Mouse (Mus musculus): ENCODE data around the gene Tmem210. TPM values are rescaled to one million over a fixed set of nuclear protein-coding genes. Genes with fewer than 3 reads are reported as not detected.

Tmem210 gene
- total and polyA plus RNA-seq, 3 experiments: not detected

GRCm38 (mm10) chr2:25291184-25292053, 3.5 kb downstream of the Tmem210 start:
- H3K27me3 ChIP-seq (replicated peaks): peaks cover 57% of the 10 kb centered on the region
- no peak for DNase-seq (ENCODE audit: extremely low read depth)
- H3K36me3 ChIP-seq (replicated peaks in 1 of 2; ENCODE audit: control insufficient read depth in 1 of 2, insufficient read depth in 1 of 2, low read length in 1 of 2): peaks cover 0 to 8% of the 10 kb centered on the region in 2 experiments
- H3K9ac ChIP-seq (ENCODE audit: insufficient read depth, low read depth): no peak overlapping the region
- no peaks in the 10 kb centered on the region for H3K79me2 ChIP-seq (replicated peaks; ENCODE audit: control insufficient read depth, extremely low read depth, insufficient read depth, poor library complexity, severe bottlenecking)
- in situ Hi-C loops (cut with MboI; ENCODE audit: low pct_ligation_motif_present, low pct_unique_long_range_greater_than_20kb, low sequenced_read_pairs) (no loop called here), dilution Hi-C loops (cut with MboI; ENCODE audit: extremely low pct_ligation_motif_present, extremely low pct_unique_long_range_greater_than_20kb, low sequenced_read_pairs) (no loop called here)
- no peak overlapping the region for H3K4me3 ChIP-seq (replicated peaks in 1 of 3; ENCODE audit: low read depth in 2 of 3, low read length in 2 of 3, poor library complexity in 1 of 3)
- TF ChIP-seq MAZ (IDR thresholded peaks at IDR 0.05; ENCODE audit: low read depth, low read length) (no peak), RCOR1 (conservative IDR thresholded peaks at IDR 0.05; ENCODE audit: low read depth, low read length) (no peak), UBTF (IDR thresholded peaks at IDR 0.05; ENCODE audit: low read depth, low read length) (no peak), CHD1 (IDR thresholded peaks at IDR 0.05; ENCODE audit: low read depth, low read length) (no peak), CTCF (conservative IDR thresholded peaks at IDR 0.05 in 1 of 2, IDR thresholded peaks at IDR 0.05 in 1 of 2; ENCODE audit: low read depth in 2 of 2, low read length in 2 of 2) (no peak), EP300 (IDR thresholded peaks at IDR 0.05; ENCODE audit: low read length) (no peak), POLR2A (IDR thresholded peaks at IDR 0.05; ENCODE audit: low read depth, low read length) (no peak), IRF4 (IDR thresholded peaks at IDR 0.05; ENCODE audit: low read depth, low read length) (no peak), MXI1 (IDR thresholded peaks at IDR 0.05; ENCODE audit: low read depth, low read length) (no peak), PAX5 (IDR thresholded peaks at IDR 0.05; ENCODE audit: low read length) (no peak), MAFK (IDR thresholded peaks at IDR 0.05; ENCODE audit: insufficient replicate concordance, low read length) (no peak), ETS1 (conservative IDR thresholded peaks at IDR 0.05; ENCODE audit: low read depth, low read length) (no peak), CHD2 (IDR thresholded peaks at IDR 0.05; ENCODE audit: low read length) (no peak), GABPA (IDR thresholded peaks at IDR 0.05; ENCODE audit: insufficient replicate concordance, low read depth, low read length) (no peak), MEF2A (IDR thresholded peaks at IDR 0.05; ENCODE audit: borderline replicate concordance, low read depth, low read length) (no peak)
- no peak overlapping the region for H3K27ac ChIP-seq (ENCODE audit: insufficient read depth, low read depth)
- H3K4me1 ChIP-seq (ENCODE audit: control insufficient read depth in 1 of 2, insufficient read depth in 2 of 2): peaks cover 2 to 4% of the 10 kb centered on the region in 2 experiments; a peak in 3 of 4 replicates
- H3K9me3 ChIP-seq (replicated peaks; ENCODE audit: low read length): no peaks in the 10 kb centered on the region
- H3K4me2 ChIP-seq (ENCODE audit: insufficient read depth, low read depth, poor library complexity, severe bottlenecking): 0 out of 2 replicates have a peak overlapping the region, but pooled peaks have one; percentile 78

GRCm38 (mm10) chr2:25292054-25292544, 4.2 kb downstream of the Tmem210 start:
- H3K27me3 ChIP-seq (replicated peaks): peaks cover 64% of the 10 kb centered on the region
- peaks cover 0 to 2% of the 10 kb centered on the region in 2 experiments for H3K36me3 ChIP-seq (replicated peaks in 1 of 2; ENCODE audit: control insufficient read depth in 1 of 2, insufficient read depth in 1 of 2, low read length in 1 of 2)
- no peaks in the 10 kb centered on the region for H3K79me2 ChIP-seq (replicated peaks; ENCODE audit: control insufficient read depth, extremely low read depth, insufficient read depth, poor library complexity, severe bottlenecking)
- peaks cover 2 to 4% of the 10 kb centered on the region in 2 experiments; a peak in 3 of 4 replicates for H3K4me1 ChIP-seq (ENCODE audit: control insufficient read depth in 1 of 2, insufficient read depth in 2 of 2)
- peak; percentile 13 for DNase-seq (ENCODE audit: extremely low read depth)
- H3K9me3 ChIP-seq (replicated peaks; ENCODE audit: low read length): no peaks in the 10 kb centered on the region
- H3K27ac ChIP-seq (ENCODE audit: insufficient read depth, low read depth): no peak overlapping the region
- no peak overlapping the region for H3K9ac ChIP-seq (ENCODE audit: insufficient read depth, low read depth)
- in situ Hi-C loops (cut with MboI; ENCODE audit: low pct_ligation_motif_present, low pct_unique_long_range_greater_than_20kb, low sequenced_read_pairs) (no loop called here), dilution Hi-C loops (cut with MboI; ENCODE audit: extremely low pct_ligation_motif_present, extremely low pct_unique_long_range_greater_than_20kb, low sequenced_read_pairs) (no loop called here)
- TF ChIP-seq MAZ (IDR thresholded peaks at IDR 0.05; ENCODE audit: low read depth, low read length) (no peak), NRF1 (IDR thresholded peaks at IDR 0.05; ENCODE audit: low read depth, low read length) (no peak), CHD2 (IDR thresholded peaks at IDR 0.05; ENCODE audit: low read length) (no peak), SMC3 (IDR thresholded peaks at IDR 0.05; ENCODE audit: low read depth, low read length) (no peak), MAX (IDR thresholded peaks at IDR 0.05; ENCODE audit: low read length) (no peak), MYC (IDR thresholded peaks at IDR 0.05; ENCODE audit: low read depth, low read length) (no peak), UBTF (IDR thresholded peaks at IDR 0.05; ENCODE audit: low read depth, low read length) (no peak), MXI1 (IDR thresholded peaks at IDR 0.05; ENCODE audit: low read depth, low read length) (no peak)
- no peak overlapping the region for H3K4me3 ChIP-seq (replicated peaks in 1 of 3; ENCODE audit: low read depth in 2 of 3, low read length in 2 of 3, poor library complexity in 1 of 3)
- peak overlapping the region; percentile 78 for H3K4me2 ChIP-seq (ENCODE audit: insufficient read depth, low read depth, poor library complexity, severe bottlenecking)
